Mouse (Mus musculus) myocyte (in vitro differentiated cells): ENCODE measurements around the gene Rbm19.

Experiments
- CEBPB ChIP-seq: IDR thresholded peaks from 2 replicates; pipeline ENCODE4 v1.6.1; 2011; ENCODE audit warnings: mild to moderate bottlenecking, moderate library complexity; ENCODE audit not compliant: poor library complexity, insufficient read depth, severe bottlenecking
- E2F4 ChIP-seq: IDR thresholded peaks from one replicate; pipeline ENCODE4 v1.6.1; 2011; ENCODE audit warnings: mild to moderate bottlenecking, control low read depth, moderate library complexity; ENCODE audit not compliant: insufficient read depth
- MAX ChIP-seq: IDR thresholded peaks from one replicate; pipeline ENCODE4 v1.6.1; 2011; ENCODE audit warnings: low read depth, mild to moderate bottlenecking, control low read depth
- MYOD1 ChIP-seq, 3 experiments: IDR thresholded peaks; one replicate each; pipeline ENCODE4 v1.6.1; 2011; ENCODE audit warnings: control low read depth in 2 of 3, low read depth in 2 of 3, mild to moderate bottlenecking in 2 of 3, moderate library complexity in 1 of 3; ENCODE audit not compliant: insufficient read length in 2 of 3, control insufficient read depth in 1 of 3
- POLR2A ChIP-seq: IDR thresholded peaks from one replicate; pipeline ENCODE4 v1.6.1; 2011; ENCODE audit warnings: low read depth, mild to moderate bottlenecking, control low read depth, moderate library complexity; ENCODE audit not compliant: insufficient read length
- POLR2AphosphoS2 ChIP-seq: IDR thresholded peaks from one replicate; pipeline ENCODE4 v1.6.1; 2011; ENCODE audit warnings: low read depth, control low read depth; ENCODE audit not compliant: insufficient read length
- REST ChIP-seq: IDR thresholded peaks from one replicate; pipeline ENCODE4 v1.6.1; 2011; ENCODE audit warnings: mild to moderate bottlenecking, control low read depth, moderate library complexity; ENCODE audit not compliant: insufficient read depth, insufficient read length
- SRF ChIP-seq: IDR thresholded peaks from one replicate; pipeline ENCODE4 v1.6.1; 2011; ENCODE audit warnings: low read depth; ENCODE audit not compliant: control insufficient read depth, insufficient read length
- TCF12 ChIP-seq: IDR thresholded peaks from one replicate; pipeline ENCODE4 v1.6.1; 2011; ENCODE audit warnings: mild to moderate bottlenecking, control low read depth; ENCODE audit not compliant: poor library complexity, insufficient read depth, severe bottlenecking
- TCF3 ChIP-seq: IDR thresholded peaks from one replicate; pipeline ENCODE4 v1.6.1; 2011; ENCODE audit warnings: low read depth, control low read depth; ENCODE audit not compliant: insufficient read length
- USF1 ChIP-seq: IDR thresholded peaks from one replicate; pipeline ENCODE4 v1.6.1; 2011; ENCODE audit warnings: low read depth, mild to moderate bottlenecking, control low read depth, moderate library complexity

DNA sequence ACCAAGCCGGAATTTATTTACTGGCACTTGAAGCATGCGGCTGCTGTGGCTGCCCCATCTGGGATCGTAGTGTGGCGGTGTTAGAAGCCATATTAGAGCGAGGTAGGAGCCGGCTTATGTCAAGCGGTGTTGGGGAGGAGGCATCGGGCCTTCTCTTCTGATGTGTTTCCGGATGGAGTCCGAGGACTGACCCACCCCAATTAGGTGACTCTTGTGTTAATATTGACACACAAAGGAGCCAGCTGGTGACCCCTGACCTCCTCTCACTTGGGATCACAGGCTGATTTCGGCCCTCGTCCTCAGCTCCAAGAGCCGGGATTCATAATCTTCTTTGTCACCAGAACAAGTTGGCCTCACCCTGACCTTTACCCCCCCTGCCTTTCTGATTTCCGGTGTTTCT lies 109.1 kb downstream of the Rbm19 start:
- TF ChIP-seq POLR2A: no peak
- no peak for TF ChIP-seq POLR2AphosphoS2
- TF ChIP-seq TCF3: no peak
- no peak for TF ChIP-seq USF1
- no peak for TF ChIP-seq MYOD1 (IDR thresholded peaks at IDR 0.05; ENCODE audit: control insufficient read depth in 1 of 3, insufficient read length in 2 of 3, low read depth in 2 of 3)
- no peak for TF ChIP-seq REST
- no peak for TF ChIP-seq TCF12
- no peak for TF ChIP-seq MAX
- TF ChIP-seq E2F4: no peak
- TF ChIP-seq SRF: no peak
- TF ChIP-seq CEBPB: no peak
